Mouse (Mus musculus) thymus, adult 18-20 months (tissue): Measurements from ENCODE around the gene Il21r.

Experiments used
- DNase-seq, 2 experiments: peaks; one replicate each; pipeline ENCODE4 v3.0.0; 2022; ENCODE audit warnings: mixed read lengths in 2 of 2

Gene Il21r

DNA sequence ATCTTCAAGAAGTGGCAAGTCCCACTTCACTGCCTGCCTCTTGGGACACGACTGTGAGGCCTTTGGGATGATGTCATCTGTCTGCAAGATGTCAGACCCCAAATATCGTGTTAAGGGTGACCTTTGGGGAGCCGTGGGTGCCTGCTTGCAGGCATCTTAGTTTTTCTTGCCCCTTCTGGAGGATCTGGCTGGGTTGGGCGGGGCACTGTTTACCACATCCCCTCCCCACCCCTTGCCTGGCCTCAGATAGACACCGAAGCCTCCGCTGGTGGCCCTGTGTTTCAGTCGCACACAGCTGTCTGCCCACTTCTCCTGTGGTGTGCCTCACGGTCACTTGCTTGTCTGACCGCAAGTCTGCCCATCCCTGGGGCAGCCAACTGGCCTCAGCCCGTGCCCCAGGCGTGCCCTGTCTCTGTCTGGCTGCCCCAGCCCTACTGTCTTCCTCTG is at the start of gene Il21r:
Gene Il21r (plus strand): TSS at position 245 of the 447 bp plus-strand sequence.
- DNase-seq: peak; percentile 71 to 77

DNA sequence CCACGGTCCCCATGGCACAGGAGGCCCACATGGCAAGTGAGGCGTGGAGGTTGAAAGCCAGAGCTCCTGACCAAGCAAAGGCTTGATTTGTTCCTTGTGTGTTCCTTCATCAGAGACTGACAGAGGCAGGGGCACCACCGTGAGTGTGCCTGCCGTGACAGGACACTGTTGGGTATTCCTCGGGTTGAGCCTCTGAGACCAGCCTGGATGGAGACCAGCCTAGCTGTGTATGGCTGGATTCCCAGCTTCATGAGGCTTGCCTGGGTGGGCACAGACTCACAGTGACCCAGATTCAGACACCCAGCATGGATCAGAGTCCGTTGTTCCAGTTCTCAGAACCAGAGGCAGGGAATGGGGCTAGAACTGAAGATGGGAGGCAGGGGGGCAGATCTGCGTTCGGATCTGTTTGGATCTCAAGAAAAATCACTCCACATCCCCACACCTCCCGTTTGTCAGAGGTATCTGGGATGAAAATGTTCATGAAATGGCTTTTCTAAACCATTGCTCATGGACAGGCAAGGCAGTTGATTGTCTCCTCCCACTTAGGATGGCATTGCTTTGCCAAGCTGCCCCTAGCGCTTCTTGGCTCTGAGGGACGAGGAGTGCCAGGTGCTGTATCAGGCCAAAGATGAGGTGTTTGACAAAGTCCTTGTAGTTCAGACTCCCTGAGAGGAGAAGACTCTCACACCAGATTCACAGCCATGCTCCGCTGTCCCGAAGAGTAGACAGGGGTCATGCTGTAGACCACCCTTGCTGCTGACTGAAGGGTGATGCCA is 49.4 kb upstream of the Il21r start:
- DNase-seq: no peak

GRCm38 (mm10) chr7:125554456-125555114 is 48.6 kb upstream of the Il21r start:
- no peak for DNase-seq

DNA sequence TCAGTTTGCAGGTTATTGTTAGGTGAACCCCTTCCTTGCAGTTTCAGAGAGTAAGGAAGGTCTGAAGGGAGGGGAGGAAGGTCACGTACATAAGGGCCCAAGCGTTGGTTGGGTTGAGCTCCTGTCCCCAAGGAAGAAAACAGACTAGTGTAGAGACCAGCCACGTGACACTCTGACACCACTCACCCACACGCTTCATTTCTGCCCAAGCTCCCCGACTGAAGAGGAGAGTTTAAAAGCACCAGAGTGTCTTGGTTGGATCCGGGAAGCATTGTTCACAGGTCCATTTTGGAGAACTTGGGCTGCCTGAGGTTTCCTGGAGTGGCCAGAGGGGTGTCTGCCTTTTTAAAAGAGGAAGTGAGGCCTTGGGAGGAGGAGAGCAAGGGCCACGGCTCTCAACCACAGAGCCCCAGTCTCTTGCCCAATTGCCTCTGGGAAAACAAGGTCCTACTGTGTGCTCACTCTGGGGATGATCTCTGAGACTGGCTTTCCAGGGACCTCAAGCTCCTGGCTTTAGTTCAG is 47.8 kb upstream of the Il21r start:
- DNase-seq: no peak

DNA sequence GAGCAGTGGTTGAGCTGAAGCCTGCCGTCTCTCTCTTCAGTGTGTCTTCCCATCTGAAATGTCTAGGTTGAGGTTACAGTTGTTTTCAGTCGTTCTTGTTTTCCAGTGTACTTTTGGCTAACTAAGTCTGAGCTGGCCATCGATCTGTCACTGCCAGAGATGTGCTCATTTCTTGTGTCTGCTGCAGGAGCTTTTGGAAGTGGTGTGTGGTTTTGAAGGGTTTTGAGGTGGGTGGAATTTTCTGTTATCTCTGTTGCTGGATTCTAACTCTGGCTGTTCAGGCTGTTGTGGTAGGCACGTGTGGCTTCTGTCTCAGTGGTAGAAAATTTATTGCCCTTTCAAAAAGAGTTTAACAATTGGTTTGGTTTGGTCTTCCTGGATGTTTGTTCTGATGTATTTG is 47.1 kb upstream of the Il21r start:
- DNase-seq: no peak

GRCm38 (mm10) chr7:125556865-125557264 is 46.4 kb upstream of the Il21r start:
- peak; percentile 83 to 92 for DNase-seq

DNA sequence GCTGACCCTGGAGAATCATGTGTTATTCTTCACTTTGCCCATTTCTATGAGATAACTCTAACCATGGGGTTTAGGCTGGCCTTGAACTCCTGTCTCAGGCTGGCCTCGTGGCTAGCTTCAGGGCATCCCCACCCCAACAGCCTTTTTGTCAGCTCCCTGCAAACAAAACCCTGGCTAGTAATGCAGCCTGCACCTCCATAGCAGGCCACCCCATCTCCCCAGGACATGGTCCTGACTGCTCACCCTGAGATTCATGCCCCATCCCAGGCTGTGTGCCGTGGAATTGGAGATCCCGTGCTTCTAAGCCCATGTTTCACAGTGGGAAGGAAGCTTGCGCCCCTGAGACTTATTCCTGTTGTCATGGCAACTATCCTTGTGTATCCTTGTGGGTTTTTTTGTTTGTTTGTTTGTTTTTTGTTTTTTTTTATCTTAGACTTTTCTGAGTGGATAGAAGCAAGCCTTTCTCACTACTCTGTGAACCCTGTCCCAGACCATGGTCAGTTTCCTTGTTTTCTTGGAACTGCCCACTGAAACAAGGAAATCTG is 44.8 kb upstream of the Il21r start:
- no peak for DNase-seq

GRCm38 (mm10) chr7:125558997-125559396 is 44.2 kb upstream of the Il21r start:
- DNase-seq: no peak

DNA sequence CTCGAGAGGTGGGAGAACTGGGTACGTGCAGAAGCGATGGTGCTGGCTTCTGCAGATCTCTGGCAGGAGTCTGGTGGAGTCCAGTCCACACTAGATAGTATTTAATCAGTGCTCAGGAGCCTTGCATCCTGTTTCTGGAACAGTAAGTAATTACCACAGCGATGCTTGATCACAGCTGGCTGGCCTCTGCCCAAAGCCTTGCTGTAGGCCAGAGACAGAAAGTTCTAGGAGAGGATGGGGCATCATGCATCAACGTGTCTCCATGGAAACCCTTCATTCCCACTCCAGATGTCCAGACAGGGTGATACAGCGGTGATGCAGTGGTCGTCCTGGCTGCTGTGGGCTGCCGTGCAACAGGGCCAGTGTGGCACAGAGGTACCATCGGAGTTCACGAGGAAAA is 43.7 kb upstream of the Il21r start:
- no peak for DNase-seq

DNA sequence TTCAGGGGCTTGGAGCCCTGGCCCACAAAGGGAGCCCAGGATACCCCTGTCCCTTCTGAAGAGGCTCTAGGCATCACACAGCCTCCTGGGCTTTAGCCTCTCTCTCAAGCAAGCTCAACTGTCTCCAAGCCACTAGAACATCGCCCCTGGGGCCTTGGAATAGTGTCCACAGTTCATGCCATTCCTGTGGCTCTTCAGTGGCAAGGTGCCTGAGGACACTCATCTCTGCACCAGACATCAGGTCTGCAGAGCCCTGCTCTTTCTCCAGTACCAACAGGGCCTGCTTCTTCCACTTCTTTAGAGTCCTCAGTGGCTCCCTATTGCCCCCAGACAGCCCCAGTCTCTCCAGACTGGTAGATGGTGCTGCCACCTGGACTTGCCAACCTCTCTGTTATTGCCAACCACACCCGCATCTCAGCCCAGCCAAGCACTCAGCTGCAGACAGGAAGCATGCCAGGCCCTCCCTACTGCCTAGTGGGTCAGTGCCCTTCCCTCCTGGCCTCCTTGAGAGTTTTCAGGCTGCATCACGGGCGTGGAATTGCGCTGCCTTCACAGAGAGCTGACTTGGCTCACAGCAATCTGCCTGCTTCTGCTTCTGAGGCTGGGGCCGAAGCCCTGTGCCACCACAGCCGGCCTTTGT is 43.0 kb upstream of the Il21r start:
- DNase-seq: no peak

- peak; percentile 59 to 72 for DNase-seq
Observed at GRCm38 (mm10) chr7:125561085-125561690, 42.0 kb upstream of the Il21r start.

GRCm38 (mm10) chr7:125562413-125562812 is 40.8 kb upstream of the Il21r start:
- DNase-seq: no peak

DNA sequence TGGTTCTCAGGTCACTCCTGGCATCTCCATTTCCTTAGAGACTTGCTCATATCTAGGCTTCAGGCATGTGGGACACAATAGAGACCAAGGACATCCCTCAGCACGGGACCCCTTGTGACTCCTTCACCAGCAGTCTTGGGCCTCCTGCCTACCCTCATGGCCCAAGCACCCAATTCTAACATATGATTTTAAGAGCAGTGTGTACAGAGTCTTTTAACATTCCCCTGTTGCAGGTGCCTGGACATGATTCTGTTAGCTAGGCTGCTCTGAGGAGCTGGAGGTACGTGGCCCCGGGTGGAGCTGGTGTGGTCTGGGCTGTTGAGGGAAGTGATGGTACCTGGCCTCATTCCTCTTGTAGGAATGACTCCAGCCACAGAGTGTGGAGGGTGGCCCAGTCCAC is 40.1 kb upstream of the Il21r start:
- DNase-seq: no peak

DNA sequence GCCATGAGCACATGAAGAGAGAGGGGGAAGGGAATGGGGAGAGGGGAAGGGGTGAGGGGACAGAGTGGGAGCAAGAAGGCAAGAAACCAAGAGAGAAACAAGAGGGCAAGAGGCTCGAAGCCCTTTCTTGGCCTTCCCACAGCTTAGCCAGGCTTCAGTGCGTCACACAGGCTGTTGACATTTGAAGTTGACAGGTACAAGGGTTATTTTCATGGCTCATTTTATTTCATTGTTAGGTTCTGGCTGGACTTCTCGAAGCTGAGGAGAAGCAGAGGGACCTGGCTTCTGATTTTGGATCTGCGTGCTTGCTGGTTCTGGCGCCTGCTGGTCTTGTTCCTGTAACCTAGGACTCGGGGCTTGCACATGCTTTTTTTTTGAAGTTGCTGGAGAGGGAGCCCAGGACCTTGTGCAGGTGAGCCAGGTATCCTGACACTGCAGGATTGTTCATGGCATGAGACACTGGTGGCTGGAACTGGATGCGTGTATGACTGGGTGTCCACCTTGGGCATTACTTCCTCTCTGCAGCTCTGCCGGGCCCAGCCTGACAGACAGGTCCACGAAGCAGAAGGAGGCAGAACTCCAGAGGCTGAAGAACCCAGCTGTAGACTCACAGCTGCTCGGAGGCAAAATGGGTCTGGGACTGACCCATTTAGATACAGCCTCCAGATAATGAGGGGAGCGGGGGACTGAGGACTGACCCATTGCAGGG is 38.8 kb upstream of the Il21r start:
- no peak for DNase-seq

GRCm38 (mm10) chr7:125565516-125566285 is 37.5 kb upstream of the Il21r start:
- DNase-seq: no peak

DNA sequence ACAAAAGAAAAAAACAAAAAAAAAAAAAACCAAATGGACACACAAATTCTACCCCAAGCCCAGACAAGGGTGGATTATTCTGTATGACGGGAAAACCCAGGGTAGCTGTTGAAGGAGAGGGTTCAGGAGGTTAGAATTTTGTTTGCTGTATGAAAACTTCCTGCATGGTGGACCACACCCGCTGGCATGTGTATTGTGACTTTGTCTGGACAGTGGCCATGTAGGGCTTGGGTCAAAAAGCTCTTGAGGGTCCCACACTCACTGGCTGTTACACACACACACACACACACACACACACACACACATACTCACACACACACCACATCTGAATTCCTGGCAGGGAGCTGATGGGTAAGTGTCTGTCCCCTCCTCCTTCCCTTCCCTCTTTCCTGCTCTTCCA is 36.8 kb upstream of the Il21r start:
- no peak for DNase-seq

DNA sequence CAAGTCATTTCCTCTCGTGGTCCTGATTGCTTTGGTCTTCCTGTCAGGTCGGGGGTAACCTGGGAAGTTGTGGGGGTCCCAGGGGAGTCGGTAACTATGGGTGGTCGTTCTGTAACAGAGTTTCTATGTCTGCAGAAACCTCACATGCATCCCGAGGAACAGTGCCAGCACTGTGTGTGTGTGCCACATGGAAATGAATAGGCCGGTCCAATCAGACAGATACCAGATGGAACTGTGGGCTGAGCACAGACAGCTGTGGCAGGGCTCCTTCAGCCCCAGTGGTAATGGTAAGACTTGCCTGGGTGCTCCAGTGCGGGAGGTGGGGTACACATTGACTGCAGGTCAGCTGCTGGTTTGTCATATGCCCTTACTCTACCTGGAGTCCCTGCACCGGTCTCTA is 34.3 kb upstream of the Il21r start:
- DNase-seq: no peak

DNA sequence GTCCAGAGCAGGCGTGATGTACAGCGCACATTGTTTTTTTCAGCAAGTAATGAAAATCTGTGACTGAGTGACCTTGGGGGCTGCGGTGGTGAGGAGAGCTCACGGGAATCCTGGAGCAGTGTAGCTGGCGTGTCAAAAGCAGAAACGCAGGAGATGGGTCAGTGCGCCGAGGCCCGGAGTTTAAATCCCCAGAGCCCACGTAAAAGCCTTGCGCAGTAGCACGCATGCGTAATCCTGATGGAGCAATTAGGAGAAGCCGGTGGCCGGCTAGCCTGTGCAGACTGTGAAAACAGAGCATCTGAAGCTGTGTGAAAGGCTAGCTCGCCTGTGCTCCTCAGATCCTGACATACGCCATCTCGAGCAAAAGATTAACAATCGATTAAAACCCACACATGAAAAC is 31.3 kb upstream of the Il21r start:
- no peak for DNase-seq

DNA sequence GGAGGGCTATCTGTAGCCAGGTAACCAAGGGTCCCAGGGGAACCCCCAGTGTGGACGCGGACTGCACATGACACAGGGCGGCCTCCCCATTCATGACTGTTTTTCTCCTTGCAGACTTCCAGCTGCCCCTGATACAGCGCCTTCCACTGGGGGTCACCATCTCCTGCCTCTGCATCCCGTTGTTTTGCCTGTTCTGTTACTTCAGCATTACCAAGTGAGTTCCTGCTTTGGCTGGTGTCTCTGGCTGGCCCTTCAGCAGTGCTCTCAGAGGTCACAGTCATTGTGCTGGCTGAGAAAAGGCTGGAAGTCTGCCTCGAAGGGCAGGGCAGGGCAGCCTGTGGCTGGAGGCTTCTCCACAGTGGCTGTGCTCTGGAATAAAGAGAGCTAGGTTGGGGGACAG is 30.5 kb upstream of the Il21r start:
- DNase-seq: no peak

DNA sequence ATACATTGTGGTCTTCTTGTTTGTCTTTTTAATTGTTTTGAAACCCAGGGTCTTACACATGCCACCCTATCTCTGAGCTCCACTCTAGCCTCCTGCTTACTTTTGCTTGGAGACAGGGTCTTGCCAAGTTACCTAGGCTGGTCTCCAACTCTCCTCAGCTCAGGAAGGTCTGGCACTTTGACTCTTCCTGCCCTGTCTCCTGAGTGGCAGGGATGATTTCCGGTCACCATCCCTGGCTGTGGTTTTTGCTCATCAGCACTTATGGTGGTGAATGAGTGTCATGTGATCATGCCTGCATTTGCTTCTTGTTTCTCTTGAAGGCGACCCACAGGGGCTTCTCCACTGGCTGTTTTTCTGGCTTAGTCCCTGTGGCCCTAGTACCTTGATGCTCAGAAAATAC is 29.4 kb upstream of the Il21r start:
- DNase-seq: no peak

DNA sequence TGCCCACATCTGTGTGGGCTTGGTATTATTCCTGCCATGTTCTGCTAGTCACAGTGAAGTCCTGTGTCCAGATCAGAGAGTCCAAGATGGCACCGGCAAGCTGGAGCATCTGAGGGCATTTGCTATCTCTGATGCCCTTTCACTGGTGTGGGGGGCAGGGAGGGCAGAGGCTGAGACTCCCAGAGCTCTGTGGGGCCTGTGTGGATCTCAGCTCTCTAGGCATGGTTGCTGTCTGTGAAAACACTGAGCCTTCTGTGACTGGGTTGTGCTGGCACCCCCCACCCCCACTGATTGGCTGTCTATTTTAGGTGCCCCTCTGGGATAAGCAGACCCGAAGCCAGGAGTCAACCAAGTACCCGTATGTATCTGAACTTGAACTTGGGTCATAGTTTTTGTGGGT is 28.4 kb upstream of the Il21r start:
- DNase-seq: no peak
